In the genomic region with DNA sequence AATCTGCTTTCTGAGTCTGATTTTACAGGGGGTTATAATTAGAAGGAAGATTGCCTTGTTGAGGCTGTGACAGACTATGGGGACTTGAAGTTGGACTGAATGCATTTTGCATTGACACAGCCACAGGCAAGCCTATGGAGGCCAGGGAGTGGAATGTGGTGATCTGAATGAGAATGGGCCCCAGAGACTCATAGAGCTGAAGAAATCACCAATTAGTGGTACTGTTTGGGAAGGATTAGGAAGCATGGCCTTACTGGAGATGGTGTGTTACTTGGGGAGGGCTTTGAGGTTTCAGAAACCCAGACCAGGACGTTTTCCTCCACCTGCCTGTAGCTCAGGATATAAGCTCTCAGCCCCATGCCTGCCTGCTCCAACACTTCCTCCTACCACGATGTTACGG, we compare ENCODE assay signal across 18 mouse cellular contexts.
"Had no signal": no experiment of that assay in that cellular context is flagged by ENCODE, and none has a peak within 500 bp of the region (broad histone marks: within the 10 kb centered on the region; RNA-seq: fewer than 3 reads in every experiment).

No protein-coding gene starts in this region.

- H3K4me3 ChIP-seq: midbrain, embryonic 10.5 days; midbrain, embryonic 12.5 days; myocyte; neural tube, embryonic 13.5 days; neural tube, embryonic 15.5 days had no signal

- DNase-seq: lung, adult 18-20 months; lung, embryonic 14.5 days; lung, postnatal 10 days; lung, postnatal 4 days; midbrain, embryonic 14.5 days; retina, postnatal 1 day; right cerebral cortex, adult 18-20 months; right cerebral cortex, postnatal 25 days; right cerebral cortex, postnatal 4 days; spleen, adult 18-20 months; thymus, adult 2 months; thymus, postnatal 14 days; thymus, postnatal 36 days had no signal

- H3K9me3 ChIP-seq: midbrain, embryonic 10.5 days; midbrain, embryonic 12.5 days; neural tube, embryonic 13.5 days; neural tube, embryonic 15.5 days had no signal

- H3K27me3 ChIP-seq: midbrain, embryonic 12.5 days; neural tube, embryonic 13.5 days; neural tube, embryonic 15.5 days had no signal
